Mouse (Mus musculus) CD4-positive, CD25-positive, alpha-beta regulatory T cell (primary cell): ENCODE measurements around the gene Otx2. TPM values are rescaled to one million over a fixed set of nuclear protein-coding genes. Genes with fewer than 3 reads are reported as not detected.

ENCODE experiments used
- polyA plus RNA-seq: library from polyadenylated mRNA; unstranded; fragments of 100-300 nt; shearing (Covaris generic); gene quantifications from one replicate; pipeline ENCODE4 v1.2.1, GENCODE M21; 2017

Otx2 gene
- 0.08 TPM for polyA plus RNA-seq

DNA sequence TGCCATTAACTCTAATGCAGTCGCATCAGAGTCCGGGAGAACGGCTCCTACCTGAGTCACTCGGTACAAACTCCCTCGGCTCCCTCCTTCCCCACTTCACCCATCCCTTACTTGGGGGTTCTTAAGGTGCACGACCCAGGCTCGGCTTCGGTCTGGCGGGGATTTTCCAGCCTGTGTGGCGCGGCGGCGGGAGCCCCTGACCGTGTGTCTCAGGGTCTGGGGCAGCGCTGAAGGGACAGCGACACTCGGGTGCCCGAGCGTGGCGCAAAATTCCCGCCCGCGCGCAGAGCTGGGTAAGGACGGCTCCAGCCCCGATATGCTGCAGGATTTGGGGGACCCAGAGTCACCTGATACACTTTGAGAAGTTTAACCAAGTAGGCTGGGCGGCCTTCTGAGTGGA is at the start of gene Otx2:
Gene Otx2 (minus strand): TSS at position 279 of the 400 bp plus-strand sequence.

Other genes starting within 250 kb of the Otx2 start
- 38.8 TPM for gene Tmem260, start 227.7 kb downstream of the Otx2 start, polyA plus RNA-seq